Mouse (Mus musculus) cerebellum, adult 2 months (tissue): ENCODE measurements around the gene Spsb4.

Experiments
- CTCF ChIP-seq: fragments of 200-500 bp; IDR thresholded peaks from 2 replicates; pipeline ENCODE4 v1.5.1; 2011; ENCODE audit warnings: low read depth, mild to moderate bottlenecking, control low read depth, low read length, moderate library complexity, borderline replicate concordance; ENCODE audit not compliant: insufficient read depth
- POLR2A ChIP-seq: fragments of 200-500 bp; IDR thresholded peaks from 2 replicates; pipeline ENCODE4 v1.6.1; 2011; ENCODE audit warnings: low read length, control low read depth, borderline replicate concordance; ENCODE audit not compliant: insufficient read depth

GRCm38 (mm10) chr9:97019686-97020085, 1.0 kb upstream of the Spsb4 start:
- TF ChIP-seq CTCF (no peak), POLR2A (no peak)
